Mouse (Mus musculus): ENCODE measurements around the gene Fam214a.

The Fam214a gene

DNA sequence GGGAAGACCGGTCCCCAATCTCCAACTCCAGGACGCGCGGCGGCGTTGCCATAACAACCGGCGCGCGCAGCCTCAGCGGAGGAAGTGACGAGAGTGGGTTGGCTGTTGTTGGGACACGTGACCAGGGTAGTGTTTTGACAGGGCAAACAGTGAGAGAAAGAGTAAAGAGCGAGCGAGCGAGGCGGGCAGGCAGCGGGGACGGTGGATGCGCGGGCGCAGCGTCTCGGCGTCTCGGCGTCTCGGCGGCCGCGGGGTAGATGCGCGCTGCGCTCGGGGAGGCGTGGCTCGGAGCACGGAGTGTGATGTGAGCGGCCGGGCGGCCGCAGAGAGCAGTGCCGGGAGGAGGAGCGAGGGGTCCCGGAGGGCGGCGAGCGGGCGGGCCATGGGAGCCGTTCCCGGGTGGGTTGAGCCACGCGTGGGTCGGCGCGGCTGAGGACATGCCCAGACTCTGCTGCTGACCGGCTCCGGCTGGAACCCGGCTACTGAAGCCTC is at the start of gene Fam214a:
TSS of gene Fam214a (plus strand) at position 129 of the 492 bp plus-strand sequence.
- in situ Hi-C loops (cut with MboI, MseI) = no loop called here

DNA sequence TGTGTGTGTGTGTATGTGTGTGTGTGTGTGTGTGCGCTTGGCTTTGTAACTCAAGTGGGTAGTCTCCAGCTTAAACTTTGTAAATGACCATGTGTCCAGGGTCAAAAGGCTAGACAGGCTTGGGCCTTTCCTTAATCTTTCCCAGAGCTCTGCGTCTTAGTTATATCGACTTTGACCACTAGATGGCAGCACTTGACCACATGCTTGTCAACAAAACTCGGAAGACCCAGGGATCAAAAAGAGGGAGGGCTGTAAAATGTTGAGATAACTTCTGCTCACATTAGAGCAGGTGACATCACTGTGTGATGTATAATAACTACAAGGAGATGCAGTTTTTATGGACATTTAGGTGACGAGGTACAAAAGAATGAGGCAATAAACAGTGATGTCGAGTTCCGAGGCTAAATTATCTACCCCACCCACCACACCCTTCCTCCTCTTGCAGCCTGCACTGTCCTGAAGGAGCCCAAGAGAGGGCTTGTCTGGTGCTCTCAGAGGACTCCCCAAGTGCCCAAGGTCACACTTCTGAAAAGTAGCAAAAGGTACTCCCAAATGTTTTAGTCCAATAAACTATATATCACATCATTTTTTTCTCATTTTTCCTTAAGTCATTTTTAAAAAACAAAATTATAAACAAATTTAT is 47.7 kb upstream of the Fam214a start:
- in situ Hi-C loops (cut with MboI, MseI) = loop anchor here (10.0 kb wide), 1 partner anchor 380 kb away; no protein-coding TSS in a partner anchor

DNA sequence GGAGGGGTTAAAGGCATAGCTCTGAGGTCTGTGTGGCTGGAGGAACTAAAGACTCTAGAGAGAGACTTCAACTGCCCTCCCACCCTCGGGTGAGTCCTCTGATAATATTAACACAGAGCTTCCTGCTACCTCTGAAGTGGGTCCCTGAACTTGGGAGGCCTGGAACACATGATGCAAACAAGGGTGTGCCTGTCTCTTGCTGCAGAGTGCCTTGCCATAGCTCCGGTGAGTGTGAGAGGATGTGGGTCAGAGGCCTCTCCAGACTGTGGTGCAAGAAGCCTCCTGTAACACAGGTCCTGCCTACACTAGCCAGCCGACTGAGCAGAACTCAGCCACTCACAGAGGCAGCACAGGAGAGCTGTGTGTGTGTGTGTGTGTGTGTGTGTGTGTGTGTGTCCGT is 45.7 kb upstream of the Fam214a start:
- in situ Hi-C loops (cut with MboI, MseI) = loop anchor here (10.0 kb wide), 1 partner anchor 378 kb away; no protein-coding TSS in a partner anchor

DNA sequence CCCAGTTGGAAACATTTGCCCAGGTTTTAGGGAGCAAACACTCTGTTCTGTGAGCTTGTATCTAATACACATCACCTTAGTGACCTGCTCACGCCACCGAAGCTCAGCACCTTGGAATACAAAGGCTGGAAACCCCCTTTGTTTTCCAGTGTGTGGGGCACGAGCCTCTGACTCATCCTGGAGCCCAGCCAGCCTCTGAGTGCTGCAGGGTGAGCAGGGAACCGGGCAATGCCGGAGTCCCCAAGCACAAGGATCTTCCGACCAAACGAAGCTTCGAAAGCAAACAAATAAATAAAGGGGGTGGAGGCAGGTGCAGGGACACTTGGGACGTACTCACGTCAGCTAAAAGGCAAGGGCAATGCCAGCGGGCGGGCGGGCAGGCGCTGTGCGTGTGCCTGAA is 43.4 kb upstream of the Fam214a start:
- in situ Hi-C loops (cut with MboI, MseI) = loop anchor here (10.0 kb wide), 1 partner anchor 376 kb away; no protein-coding TSS in a partner anchor

DNA sequence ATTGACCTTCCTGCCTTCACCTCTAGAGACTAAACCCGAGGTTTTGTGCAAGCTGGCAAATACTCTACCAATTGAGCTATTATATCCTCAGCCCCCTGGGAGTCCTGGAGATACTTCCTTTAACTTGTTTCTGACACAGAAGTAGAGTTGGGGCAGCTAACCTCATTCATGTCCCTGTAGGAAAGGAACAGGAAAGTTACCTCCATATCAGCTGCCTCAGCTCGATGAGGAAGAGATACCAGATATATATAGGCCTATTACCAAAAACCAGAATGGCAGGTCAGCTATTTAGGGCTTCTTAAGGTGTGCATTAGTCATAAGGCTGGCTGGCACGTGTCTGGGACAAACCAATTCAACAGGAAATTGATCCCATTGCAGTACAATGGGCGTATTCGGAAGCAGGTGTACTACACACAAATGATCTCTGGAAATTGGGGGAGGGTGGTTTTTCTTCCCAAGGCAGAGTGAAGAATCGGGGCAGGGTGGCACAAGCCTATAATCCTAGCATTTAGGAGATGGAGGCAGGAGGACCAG is 42.4 kb upstream of the Fam214a start:
- in situ Hi-C loops (cut with MboI, MseI) = no loop called here

DNA sequence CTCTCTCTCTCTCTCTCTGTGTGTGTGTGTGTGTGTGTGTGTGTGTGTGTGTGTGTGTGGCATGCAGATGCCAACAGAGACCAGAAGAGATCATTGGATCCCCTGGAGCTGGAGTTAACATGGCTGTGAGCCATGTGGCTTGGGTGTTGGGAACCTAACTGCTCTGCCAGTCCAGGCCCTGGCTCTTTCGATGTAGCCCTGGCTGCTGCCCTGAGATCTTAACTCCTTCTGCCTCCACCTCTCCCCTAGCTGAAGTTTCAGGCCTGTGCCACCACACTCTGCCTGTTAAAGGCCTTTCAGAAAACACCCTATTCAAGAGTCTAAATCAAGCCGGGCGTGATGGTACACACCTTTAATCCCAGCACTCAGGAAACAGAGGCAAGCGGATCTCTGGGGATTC is 41.3 kb upstream of the Fam214a start:
- in situ Hi-C loops (cut with MboI, MseI) = no loop called here

DNA sequence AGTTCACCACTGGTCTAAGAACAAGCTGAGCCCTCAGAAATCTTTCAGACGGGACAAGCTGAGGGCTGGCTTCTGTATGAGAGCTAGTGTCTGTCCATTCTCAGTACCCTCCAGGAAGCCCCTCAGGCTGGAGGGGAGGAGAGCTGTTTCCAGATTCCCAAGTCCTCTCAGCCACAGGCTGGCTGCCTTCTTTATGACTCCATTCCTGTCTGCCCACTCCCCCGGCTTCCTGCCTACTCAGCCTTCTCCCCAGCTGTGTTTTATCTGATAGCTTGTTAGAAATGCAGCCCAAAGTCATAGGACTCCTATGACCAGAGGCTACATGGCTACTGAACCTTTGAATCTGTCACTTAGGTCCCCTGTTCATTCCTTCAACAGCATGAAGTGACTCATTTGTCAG is 40.8 kb upstream of the Fam214a start:
- in situ Hi-C loops (cut with MboI, MseI) = no loop called here

DNA sequence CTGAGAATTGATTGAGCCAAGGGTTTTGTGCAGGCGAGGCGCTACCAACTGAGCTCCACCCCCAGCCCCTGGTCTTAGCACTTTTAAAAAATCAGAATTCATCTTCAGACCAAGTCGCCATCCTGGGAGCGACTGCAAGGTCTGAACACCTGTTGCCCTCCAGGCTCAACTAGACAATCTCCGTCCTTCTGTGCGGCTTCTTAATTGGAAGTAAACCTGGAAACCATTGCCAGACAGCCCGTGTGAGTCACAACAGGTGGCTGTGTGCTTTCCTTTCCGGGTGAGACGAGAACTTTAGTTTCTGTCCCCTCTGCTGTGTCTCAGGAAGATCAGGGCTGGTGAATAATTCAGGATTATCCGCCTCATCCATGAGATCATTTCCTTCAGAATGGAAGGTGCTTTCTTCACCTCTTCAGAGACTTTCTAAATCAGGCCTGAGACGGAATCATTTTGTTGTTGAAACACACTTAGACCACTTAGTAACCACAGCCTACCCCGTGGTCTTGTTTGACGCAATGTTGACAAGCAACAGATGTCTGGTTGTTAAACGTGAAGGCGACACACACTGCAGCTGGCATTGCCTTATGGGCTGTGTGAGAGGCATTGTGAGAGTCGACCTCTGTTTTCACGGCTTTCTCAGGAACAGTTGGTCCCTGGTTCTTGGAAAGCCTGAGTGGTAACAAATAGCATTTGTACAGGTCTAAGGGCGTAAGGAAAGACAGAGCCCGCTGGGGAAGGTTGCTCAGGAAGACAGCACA is 39.9 kb upstream of the Fam214a start:
- in situ Hi-C loops (cut with MboI, MseI) = no loop called here

DNA sequence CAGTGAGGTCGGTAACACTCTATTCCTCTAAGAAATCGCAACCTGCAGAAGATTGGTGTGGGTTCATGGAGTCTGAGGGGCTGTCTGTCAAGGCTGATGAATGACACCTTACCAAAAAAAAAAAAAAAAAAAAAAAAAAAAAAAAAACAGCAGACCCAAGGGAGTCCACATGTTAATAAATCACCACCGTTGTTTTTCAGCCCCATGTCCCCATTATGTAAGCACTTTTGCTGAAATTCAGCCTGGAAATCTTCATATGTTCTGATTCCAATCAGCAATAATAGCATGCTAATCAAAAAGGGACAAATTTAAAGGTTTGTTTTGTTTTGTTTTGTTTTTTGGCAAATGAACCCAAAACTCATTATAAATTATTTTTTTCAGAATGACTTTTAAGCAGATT is 37.1 kb upstream of the Fam214a start:
- in situ Hi-C loops (cut with MboI, MseI) = no loop called here

DNA sequence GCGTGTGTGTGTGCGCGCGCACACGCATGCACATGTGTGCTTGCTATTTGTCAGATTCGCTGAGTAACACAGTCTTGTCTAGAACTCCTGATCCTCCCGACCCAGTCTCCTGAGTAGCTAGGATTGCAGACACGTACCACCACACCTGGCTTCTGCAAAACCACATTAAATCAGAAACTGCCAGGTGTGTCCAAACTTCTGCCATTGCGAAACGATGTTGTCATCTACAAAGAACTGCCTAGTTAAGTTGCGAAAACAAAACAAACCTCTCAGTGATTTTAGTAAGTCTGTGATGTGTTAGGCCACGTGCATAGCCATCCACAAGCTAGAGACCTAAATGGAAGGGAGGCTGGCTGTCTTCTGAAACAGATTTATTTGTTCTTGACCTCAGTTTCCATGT is 32.2 kb upstream of the Fam214a start:
- in situ Hi-C loops (cut with MboI, MseI) = no loop called here

DNA sequence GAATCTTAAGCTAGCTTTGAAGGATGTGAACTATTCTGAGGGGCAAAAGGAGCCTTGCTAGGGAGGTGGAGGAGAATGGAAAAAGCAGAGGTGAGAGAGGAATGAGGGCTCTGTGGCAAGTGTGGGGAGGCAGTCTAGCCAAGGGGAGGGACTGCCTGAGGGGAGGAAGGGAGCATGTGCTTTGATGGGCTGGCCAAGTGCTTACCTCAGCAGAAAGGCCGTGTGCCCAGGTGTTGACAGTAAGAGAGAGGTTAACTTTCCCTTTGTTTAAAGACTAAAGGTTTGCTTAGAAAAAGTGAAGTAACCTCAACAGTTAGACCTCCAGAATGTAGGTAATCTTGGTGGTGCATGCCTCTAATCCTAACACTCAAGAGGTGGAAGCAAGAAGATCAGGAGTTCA is 31.3 kb upstream of the Fam214a start:
- in situ Hi-C loops (cut with MboI, MseI) = no loop called here

DNA sequence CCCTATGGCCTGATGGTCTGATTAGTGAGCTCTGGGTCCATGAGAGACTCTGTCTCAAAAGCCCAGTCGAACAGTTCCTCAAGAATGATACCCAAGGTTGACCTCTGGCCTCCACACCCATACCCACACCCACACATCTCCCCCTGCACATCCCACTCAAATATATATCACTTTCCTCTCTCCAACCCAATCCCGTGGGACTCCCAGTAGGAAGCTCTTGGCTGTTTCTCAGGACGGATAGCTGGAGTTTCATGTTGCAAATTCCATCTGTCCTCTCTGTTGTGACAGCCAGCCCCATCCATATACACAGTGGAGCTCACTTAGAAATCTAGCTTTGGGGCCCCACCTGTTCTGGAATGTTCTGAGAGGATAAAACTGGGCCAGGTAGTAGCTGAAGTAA is 29.8 kb upstream of the Fam214a start:
- in situ Hi-C loops (cut with MboI, MseI) = no loop called here

DNA sequence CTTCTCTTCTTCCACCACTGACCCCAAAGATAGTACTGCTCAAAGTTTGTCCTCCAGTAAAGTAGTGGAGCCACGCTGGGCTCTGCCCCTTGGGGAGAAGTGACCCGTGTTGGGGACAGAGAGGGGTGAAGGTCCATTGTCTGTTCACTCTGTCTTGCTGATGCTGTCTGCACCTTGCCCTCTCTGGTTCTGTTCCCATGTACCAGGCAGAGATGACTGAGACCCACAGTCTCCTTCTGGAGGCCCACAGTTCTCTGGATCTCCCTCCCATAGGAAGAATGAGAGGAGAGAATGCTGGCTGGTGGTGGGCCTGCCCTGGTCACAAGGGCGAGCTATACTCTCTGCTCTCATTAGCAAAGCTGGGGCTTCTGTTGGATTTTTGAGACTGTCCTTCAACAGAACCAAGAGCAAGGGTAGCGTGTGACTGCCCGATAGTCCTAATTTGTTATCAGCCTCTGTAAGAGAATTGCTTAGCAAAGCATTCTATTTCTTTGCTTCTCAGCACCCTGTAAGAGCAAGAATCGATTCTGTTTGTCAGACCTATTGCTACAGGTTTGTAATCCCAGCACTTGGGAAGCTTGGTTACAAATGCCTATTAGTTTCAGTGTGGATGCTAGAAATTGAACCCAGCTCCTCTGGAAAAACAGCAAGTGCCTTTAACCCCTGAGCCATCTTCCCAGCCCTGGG is 29.2 kb upstream of the Fam214a start:
- in situ Hi-C loops (cut with MboI, MseI) = no loop called here

DNA sequence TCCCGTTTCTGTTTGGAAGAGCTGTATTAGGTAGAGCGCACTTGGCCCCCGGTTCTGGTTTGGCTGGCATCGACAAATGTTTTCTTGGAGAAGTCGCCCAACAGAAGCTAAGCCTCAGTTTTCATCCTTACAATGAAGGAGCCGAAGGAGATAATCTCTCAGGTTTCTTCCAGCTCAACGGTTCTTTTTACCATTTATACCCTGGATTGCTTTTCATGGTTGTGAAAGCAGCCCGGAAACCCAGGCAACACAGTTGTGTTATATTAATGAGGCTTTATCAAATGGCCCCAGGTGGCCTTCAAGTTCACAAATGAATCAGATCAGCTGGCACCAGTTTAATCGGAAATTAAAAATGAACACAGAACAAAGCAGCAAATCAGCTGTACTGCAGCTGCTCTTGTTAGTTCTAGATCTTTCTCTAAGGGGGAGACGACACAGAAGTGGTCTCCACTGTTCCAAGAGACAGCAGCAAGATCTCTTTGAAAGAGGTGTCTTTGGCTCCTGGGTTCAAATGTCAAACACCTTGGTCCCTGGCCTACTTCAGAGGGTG is 27.4 kb upstream of the Fam214a start:
- in situ Hi-C loops (cut with MboI, MseI) = no loop called here

DNA sequence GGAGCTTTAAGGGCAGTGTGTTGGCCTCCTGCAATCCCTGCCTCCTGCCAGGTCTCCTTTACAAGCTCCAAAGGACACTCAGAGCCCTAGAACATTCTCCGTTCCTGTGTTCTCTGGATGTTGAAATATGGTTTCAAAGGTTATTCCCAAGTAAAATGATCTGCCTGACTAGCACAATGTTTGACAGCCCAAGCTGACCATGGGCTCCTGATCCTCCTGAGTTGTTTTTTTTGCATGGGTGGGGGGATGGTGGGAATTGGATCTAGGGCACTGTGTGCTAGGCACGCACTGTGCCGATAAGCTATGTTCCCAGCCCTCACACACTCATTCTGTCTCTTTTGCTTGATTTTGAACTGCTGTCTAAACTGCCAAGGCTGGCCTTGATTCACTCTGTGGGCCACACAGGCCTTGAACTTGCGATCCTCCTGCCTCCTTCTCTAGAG is 22.7 kb upstream of the Fam214a start:
- in situ Hi-C loops (cut with MboI, MseI) = no loop called here

DNA sequence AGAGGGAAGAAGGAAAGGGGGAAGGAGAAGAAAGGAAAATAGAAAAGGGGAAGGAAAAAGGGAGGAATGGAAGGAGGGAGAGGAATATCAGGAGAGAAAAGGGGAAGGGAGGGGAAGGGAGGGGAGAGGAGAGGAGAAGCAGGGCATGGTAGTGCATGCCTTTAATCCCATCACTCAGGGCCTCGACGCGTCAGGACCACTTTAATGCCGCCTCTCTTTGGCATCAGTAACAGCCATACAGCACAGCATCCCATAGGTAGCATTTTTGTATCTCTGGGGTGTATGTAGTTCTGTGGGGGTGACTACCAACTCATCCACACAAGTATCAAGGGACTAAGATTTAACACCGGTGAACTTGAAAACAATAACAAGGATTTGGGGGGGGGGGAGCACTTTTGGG is 22.0 kb upstream of the Fam214a start:
- in situ Hi-C loops (cut with MboI, MseI) = no loop called here

DNA sequence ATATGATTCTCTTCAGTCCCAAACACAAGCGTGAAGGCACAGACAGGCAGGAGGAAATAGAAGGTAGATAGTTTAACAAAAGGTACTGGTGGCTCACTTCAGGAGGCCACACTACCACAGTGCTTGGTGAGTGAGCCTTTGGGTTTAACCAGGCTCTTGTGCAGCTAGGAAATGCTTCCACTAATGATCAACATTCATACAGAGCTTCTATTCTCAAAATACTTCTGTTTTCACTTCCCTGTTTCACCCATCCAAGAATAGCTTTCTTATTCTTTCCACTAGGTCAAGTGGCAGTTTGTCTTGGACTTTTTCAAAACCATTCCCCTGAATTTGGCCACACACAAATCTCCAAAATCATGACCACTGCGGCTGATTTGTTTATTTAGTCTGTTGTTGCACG is 17.4 kb upstream of the Fam214a start:
- in situ Hi-C loops (cut with MboI, MseI) = no loop called here

DNA sequence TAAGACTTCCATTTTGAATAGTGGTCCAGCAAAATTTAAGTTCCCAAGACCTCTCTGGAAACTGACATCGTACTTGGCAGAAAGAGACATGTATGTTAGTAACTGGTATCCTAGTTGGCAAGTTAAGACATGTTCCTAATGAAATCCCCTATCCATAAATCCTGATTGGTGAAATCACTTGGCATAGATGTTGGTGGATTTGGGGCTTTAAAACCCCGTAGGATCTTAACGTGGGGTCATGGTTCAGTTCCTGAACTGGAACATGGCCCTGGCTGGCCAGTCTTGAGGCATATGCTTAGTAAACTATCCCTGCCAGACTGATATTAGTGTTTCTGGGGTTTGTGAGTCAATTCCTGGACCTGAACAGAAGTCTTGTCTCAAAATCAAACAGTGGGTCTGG is 14.9 kb upstream of the Fam214a start:
- in situ Hi-C loops (cut with MboI, MseI) = no loop called here

DNA sequence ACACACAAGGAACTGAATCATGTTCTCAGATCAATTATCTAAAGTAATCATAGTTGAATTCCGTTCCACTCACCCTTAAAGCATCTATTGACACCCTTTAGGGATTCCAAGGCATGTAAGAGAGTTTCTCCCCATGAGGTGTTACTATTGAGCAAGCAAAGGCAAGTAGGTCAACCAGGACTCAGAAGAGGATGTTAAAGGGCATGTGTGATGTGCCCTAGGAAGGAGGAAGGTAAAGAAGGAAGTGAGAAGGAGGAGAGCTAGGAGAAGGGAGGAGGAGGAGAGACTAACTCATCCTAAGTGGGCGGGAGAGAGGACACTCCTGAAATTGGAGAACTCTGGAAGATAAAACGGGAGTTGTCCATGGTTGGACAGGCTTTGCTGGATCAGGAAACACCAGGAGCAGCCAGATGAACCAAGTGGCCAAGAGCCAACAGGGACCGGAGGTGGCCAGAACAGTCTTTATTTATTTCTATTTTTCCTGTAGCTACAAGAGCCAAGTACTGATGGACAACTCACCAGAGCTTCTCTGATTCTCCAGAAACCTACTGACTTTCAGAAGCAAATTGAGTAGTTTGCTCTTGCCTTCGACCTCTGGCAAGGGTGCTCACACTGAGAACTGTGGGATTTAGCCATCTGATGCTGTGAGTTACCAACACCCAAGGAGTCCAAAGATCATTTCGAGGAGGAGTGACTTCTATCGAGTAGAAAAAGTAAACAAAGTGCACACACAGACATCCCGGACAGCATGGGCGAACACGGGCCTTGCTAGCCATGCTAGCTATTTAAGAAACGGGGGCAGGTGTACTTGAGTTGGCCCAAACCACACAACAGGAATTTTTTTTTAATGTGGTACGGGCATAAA is 13.8 kb upstream of the Fam214a start:
- in situ Hi-C loops (cut with MboI, MseI) = no loop called here

DNA sequence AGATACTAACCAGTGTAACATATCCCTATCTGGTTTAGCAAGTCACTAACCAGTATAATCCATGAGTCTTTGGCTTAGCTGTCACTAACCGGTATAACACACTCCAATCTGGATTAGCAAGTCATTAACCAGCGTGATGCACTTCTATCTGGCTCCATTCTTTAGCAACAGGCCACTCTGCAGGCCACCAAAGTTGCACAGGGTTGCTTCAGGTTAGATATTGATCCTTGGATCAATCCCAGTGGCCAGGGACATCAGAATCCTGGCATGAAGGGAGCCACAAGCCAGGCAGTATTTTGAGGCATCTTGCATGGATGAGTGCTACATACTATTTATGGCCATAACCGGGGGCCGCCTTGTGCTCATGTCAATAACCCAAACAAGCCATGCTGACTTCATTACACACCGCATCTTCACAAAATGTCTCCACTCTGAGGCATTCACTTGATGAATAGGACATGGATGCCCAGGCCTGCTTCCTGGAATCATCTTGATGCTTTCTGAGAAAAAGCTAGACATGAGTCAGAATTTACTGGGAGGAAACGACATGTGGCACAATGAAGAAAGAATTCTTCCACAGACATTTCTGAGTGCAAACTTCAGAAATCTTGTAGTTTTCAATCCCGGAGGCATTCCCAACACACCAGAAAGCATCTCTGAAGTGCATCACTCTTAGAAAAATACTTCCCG is 5.8 kb upstream of the Fam214a start:
- in situ Hi-C loops (cut with MboI, MseI) = no loop called here
